Mouse (Mus musculus): ENCODE data around the gene Eml1.

The Eml1 gene

GRCm38 (mm10) chr12:108373611-108374010, 2.9 kb downstream of the Eml1 start:
- DNase-seq (ENCODE audit: low spot score in 2 of 2), result no peak

DNA sequence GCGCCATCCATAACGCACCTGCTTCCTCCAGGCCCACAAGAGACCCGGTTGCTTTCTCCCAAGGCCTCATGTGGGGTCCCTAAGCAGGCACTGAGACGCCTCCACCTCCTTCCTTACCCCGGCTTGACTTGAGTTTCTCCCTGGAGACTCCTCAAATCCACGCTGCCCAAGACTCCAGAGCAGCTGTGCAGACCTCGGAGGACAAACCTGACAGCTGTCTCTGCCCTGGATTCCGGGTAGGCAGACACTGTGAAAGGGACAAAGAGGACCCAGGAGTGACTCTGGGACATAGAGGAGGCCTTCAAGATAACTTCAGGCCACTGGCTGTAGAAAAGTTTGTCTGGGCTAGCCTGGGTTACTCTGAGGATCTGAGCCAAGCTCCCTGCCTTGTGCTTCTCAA, 3.9 kb downstream of the Eml1 start:
- DNase-seq (ENCODE audit: low spot score in 2 of 2), result no peak

- DNase-seq (ENCODE audit: low spot score in 2 of 2), result no peak
Measured at GRCm38 (mm10) chr12:108378379-108379133, 7.8 kb downstream of the Eml1 start.

- no peak for DNase-seq (ENCODE audit: low spot score in 2 of 2)
Measured at GRCm38 (mm10) chr12:108386476-108387232, 15.9 kb downstream of the Eml1 start.

DNA sequence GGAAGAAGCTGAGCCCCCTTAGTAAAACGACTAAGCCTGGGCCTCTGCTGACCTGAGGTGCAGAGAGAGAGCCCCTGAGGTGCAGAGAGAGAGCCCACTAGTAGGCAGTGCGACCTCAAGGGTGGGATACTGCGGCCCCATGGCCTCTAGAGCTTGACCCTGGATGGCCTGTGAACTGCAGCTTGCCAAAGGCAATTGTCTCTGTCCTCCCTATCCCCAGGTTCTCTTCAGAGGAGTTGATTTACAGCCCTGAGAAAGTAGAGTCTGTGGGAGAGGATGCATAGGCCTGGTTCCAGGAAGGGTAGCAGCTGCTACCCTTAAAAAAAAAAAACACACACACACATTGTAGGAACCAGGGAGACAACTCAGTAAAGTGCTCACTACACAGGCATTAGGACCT, 19.0 kb downstream of the Eml1 start:
- DNase-seq (ENCODE audit: low spot score in 2 of 2), result no peak

DNA sequence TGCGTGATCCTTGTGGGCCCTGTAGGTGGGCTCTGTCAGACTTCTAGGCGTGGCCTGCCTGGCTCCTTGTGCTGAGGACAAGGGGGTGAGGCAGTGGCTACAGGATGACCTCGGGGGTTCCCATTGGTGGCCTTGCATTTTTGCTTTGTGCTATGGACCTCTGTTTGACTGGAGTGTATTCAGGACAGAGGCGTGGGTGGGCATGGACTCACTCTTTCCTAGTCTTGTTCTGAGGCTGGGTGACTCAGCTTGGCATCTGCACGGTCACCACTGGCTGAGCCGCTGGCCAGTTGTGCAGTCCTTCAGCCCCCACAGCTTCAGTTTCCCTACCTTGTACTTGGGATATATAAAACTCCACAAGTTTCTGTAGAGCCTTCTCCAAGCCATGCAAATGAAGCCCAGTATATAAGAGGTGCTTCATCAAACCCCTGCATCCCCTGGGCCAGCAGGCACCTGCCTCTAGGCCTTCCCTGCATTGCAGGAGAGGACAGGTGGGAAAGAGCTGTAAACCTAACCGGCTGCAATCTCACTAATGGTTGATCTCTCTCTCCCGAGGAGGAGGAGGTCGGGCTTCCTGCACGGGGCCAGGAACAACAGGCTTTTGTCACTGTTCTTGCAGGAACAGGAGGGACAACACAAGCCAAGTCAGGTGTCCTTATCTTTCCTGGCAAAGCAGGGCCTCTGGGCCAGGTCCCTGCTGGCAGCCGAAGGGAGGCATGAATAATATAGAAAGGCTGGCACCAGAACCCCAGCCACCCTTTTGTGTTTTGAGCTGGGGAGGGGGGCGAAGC, 21.7 kb downstream of the Eml1 start:
- DNase-seq (ENCODE audit: low spot score in 2 of 2), result no peak

- DNase-seq (ENCODE audit: low spot score in 2 of 2), result no peak
Measured at GRCm38 (mm10) chr12:108393082-108393481, 22.3 kb downstream of the Eml1 start.

GRCm38 (mm10) chr12:108393637-108394036, 22.9 kb downstream of the Eml1 start:
- no peak for DNase-seq (ENCODE audit: low spot score in 2 of 2)

DNA sequence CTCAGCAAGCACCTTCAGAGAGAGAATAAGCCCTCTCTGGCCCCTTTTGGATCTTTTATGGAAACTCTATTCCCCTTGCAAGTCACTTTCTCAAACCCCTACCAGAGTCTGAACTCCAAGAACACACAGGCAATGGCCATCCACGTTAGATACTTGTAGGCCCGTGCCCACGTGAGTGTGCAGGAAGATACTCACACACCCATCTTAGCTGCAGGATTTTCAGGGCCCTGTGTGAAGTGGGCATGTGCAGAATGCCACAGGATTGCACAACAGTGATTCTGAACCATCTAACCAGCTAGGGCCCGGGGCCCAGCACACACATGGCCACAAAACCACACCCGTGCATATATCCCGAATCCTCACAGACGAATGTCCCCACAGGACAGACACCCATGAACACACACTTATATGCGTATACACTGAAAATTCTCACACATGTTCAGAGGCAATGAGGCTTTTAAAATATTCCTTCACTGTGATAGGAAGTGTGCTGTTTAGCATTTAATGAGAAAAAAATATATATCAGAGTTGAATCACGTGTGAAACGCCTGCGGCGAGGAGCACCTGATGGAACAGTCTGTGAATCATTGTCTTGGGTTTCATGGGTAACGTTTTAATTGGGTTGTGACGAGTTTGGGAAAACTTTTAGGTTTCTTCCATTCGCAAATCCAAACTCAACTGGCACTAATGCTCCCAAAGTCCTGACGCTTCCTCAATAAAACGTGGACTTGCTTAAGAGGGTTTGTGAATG, 24.0 kb downstream of the Eml1 start:
- DNase-seq (ENCODE audit: low spot score in 2 of 2), result no peak

DNA sequence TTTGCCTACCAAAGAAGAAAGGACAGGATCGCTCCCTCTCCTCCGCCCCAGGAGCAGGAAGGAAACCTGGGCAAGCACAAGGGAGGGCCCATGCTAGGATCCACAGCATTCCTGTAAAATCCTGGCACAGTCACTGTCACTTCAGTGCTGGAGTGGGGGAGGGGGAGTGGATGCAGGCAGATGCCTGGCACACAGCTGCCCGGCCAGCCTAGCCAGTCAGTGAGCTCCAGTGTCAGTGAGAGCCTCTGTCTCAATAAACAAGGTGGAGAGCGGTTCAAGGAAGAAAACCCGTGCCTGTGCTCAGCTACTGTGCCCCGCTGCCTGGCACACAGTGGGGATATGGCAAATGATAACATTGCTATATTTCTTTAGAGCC, 24.5 kb downstream of the Eml1 start:
- no peak for DNase-seq (ENCODE audit: low spot score in 2 of 2)

- DNase-seq (ENCODE audit: low spot score in 2 of 2), result peak; percentile 52 to 82
Measured at GRCm38 (mm10) chr12:108396081-108396947, 25.6 kb downstream of the Eml1 start.

DNA sequence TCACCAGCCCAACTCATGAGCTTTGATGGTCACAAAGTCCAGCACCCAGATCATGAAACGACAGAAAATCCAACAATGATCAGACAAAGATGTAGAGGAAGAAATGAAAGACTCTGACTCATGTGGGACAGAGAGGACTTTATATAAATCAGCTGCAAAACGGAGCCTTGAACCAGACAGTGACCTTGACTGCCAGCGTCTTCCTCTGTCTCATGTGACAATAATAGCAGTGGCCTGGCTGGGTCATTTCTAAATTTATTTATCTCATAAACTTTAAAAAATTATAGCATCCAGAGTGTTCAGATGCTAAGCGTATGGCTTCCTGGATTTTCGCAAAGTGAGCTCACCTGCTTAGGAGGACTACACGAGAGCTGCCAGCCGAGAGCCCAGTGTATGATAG, 27.9 kb downstream of the Eml1 start:
- DNase-seq (ENCODE audit: low spot score in 2 of 2), result no peak

DNA sequence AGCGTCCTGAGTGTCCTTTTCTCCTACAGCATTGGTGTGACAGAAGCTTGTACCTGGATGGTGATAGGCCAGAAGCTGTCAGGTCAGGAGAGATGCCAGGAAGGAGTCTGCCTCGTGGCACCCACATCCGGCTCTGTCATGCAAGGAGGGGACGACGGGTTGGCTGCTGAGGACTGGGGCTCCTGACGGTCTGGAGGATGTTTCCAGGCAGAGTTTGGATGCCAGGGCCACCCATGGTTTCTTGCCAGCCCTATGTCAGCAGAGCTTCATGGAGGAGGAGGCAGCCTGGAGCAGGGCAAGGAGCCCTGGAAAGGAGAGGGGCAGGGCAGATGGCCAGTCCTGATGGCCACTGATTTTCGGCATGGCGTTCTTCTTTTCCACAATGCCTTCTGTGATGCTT, 28.4 kb downstream of the Eml1 start:
- no peak for DNase-seq (ENCODE audit: low spot score in 2 of 2)

GRCm38 (mm10) chr12:108400951-108401350, 30.2 kb downstream of the Eml1 start:
- DNase-seq (ENCODE audit: low spot score in 2 of 2), result no peak

DNA sequence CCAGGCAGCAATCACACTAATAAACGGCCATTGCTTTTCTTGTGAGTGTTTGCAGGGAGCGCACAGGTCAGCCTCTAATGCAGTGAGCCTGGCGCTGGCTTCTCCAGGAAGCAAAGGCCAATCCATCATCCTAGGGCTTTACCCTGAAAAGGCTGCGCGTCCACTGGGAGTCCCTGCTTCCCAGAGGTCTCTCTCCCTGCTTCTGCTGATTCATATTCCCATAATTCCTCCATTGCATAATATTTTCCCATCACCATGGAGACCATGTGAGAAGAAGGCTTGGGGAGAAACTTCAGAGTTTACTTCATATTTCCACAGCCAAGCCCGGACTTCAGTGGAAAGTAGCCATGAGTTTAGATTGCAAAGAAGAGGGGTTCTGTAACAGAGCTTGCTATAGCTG, 33.2 kb downstream of the Eml1 start:
- no peak for DNase-seq (ENCODE audit: low spot score in 2 of 2)

DNA sequence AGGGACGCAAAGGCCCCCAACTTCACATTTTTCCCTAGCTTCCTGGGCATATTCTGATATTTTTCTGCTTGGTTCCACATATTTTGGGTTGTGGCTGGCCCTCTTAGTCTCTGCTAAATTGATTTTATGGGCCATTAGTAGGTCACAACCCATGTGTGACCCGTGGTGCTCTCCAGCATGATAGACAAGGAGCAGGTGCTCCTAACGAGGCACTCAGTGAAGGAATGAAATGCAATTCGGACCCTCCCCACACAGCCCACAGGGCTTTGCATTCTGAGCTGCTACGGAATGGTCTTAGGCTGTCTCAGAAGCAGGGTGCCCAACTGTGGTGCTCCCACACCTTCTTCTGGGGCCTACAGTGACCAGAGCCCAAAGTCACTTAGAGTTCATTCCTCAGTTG, 38.3 kb downstream of the Eml1 start:
- no peak for DNase-seq (ENCODE audit: low spot score in 2 of 2)

DNA sequence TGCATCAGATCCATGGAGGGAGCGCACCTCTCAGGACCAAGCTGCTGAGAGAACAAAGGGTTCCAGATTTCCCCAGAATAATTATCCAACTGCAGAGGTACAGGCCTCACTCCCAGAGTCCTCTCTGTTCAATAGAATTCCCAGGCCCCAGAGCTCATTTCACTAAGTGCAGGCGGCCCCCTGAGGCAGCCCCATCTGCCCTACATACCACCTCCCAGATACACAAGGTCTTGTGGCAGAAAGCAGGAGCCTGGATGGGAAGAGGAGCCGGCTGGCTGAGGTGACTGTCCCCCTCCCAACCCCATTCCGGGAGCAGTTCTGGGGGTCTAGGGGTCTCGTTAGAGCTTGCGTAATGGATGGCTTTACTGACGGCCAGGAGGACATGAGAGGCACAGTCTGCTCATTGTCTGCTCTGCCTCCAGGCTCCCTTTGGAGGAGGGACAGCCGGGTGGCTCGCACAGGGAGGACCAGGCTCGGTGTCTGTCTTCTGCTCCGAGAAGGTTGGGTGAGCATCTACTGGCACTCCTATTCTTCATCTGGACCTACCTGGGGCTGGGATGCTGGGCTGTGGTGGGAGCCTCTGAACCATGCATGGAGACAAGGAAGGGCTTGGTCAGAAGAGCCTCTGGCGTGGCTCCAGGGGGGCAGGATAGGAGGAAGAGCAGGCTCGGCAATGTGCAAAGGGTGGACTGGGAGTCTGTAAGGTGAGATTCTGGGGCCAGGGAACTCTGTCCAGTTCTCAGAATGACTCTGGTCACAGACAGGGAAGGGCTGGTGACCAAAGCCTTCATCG, 39.9 kb downstream of the Eml1 start:
- DNase-seq (ENCODE audit: low spot score in 2 of 2), result no peak

GRCm38 (mm10) chr12:108414932-108415331, 44.2 kb downstream of the Eml1 start:
- DNase-seq (ENCODE audit: low spot score in 2 of 2), result no peak

DNA sequence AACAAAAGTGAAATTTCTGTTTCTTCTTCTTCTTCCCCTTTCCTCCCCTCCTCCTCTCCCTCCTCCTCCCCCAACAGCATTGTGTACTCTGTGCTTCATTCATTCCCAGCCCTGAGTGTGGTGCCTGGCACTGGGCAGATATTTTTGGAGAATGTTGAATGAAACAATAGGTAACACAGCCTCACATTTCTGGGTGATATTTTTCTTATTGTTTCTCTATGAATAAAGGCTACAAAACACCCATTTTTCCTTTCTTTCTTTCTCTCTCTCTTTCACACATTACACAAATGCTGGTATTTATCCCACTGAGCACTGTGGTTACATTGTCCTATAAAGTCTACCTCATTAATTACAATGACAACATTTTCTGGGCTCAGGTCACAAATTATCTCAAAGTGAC, 48.8 kb downstream of the Eml1 start:
- DNase-seq (ENCODE audit: low spot score in 2 of 2), result no peak

DNA sequence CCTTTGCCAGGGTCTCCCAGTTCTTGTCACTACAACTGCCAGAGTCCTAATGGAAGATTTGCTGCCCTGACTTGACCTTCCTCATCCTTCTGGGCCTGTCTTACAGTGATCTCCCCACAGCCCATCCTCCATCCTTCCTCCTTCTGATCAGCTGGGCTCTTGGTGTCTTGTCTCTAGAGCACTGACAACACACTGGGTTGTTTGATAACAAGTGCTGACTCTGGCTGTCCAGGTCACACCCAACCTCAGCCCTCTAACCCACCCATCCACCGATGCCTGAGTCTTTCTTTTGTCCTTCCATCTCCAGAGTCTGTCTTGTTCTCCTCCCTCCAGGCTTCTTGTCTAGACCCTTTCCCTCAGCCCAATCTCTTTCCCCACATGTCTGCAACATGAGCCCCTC, 50.7 kb downstream of the Eml1 start:
- no peak for DNase-seq (ENCODE audit: low spot score in 2 of 2)

Measured in right cerebral cortex, postnatal 36 days (tissue).